Mouse (Mus musculus) ovary, postnatal 10 days (tissue): Measurements from ENCODE around the gene Pmp22.

Experiments
- DNase-seq: peaks from one replicate; pipeline ENCODE4 v3.0.0; 2022; ENCODE audit warnings: low spot score

The Pmp22 gene

GRCm38 (mm10) chr11:63162806-63163205, 34.0 kb downstream of the Pmp22 start:
- no peak for DNase-seq

GRCm38 (mm10) chr11:63163550-63163949, 34.8 kb downstream of the Pmp22 start:
- DNase-seq = no peak

GRCm38 (mm10) chr11:63163986-63164682, 35.4 kb downstream of the Pmp22 start:
- DNase-seq = no peak

- DNase-seq = no peak
Observed at GRCm38 (mm10) chr11:63164756-63165484, 36.1 kb downstream of the Pmp22 start.

GRCm38 (mm10) chr11:63167826-63168225, 39.0 kb downstream of the Pmp22 start:
- DNase-seq = no peak

GRCm38 (mm10) chr11:63168551-63169258, 39.9 kb downstream of the Pmp22 start:
- no peak for DNase-seq

- DNase-seq = no peak
Observed at GRCm38 (mm10) chr11:63171977-63172376, 43.2 kb downstream of the Pmp22 start.

- no peak for DNase-seq
Observed at GRCm38 (mm10) chr11:63173604-63174003, 44.8 kb downstream of the Pmp22 start.

GRCm38 (mm10) chr11:63175302-63175701, 46.5 kb downstream of the Pmp22 start:
- no peak for DNase-seq

- no peak for DNase-seq
Observed at GRCm38 (mm10) chr11:63176416-63176815, 47.6 kb downstream of the Pmp22 start.

GRCm38 (mm10) chr11:63180262-63181101, 51.7 kb downstream of the Pmp22 start:
- DNase-seq = no peak

- no peak for DNase-seq
Observed at GRCm38 (mm10) chr11:63188803-63189202, 60.0 kb downstream of the Pmp22 start.

GRCm38 (mm10) chr11:63198070-63198469, 69.3 kb downstream of the Pmp22 start:
- DNase-seq = no peak

- no peak for DNase-seq
Observed at GRCm38 (mm10) chr11:63201989-63202535, 73.3 kb downstream of the Pmp22 start.
